Mouse (Mus musculus): ENCODE results near the gene Slc25a5. TPM values are rescaled to one million over a fixed set of nuclear protein-coding genes. Genes with fewer than 3 reads are reported as not detected.

The Slc25a5 gene
- polyA plus RNA-seq, 1 experiment from 2014 or later = 588 TPM

- Histone ChIP-seq H3K27ac (replicated peaks; ENCODE audit: low read depth, low read length) (no peak overlapping the region), H3K9ac (ENCODE audit: low read depth, low read length) (no peak overlapping the region), H3K4me1 (ENCODE audit: control insufficient read depth, insufficient read depth, low read length) (no peaks in the 10 kb centered on the region), H3K27me3 (replicated peaks; ENCODE audit: control insufficient read depth, insufficient read depth, low read length) (no peaks in the 10 kb centered on the region), H3K36me3 (ENCODE audit: control insufficient read depth, insufficient read depth, low read length) (0 out of 2 replicates have a peak, but pooled peaks cover 3% of the 10 kb centered on the region), H3K4me3 (ENCODE audit: low read depth, low read length) (no peak overlapping the region), H3K4me2 (ENCODE audit: low read depth, low read length) (no peak overlapping the region), H3K9me3 (ENCODE audit: control insufficient read depth, low read length) (no peaks in the 10 kb centered on the region)
- no peak for ATAC-seq (ENCODE audit: low read depth)
- 55% methylated on average over 6 of the region's 6 CpGs for WGBS
- DNase-seq (ENCODE audit: low spot score) = no peak
Measured at GRCm38 (mm10) chrX:36837069-36837676, 41.7 kb downstream of the Slc25a5 start.

GRCm38 (mm10) chrX:36839391-36839790 lies 43.9 kb downstream of the Slc25a5 start:
- ATAC-seq (ENCODE audit: low read depth) (no peak), DNase-seq (ENCODE audit: low spot score) (peak; percentile 50)
- WGBS = 85% methylated on average over 7 of the region's 7 CpGs
- Histone ChIP-seq H3K9ac (ENCODE audit: low read depth, low read length) (no peak overlapping the region), H3K36me3 (ENCODE audit: control insufficient read depth, insufficient read depth, low read length) (0 out of 2 replicates have a peak, but pooled peaks cover 3% of the 10 kb centered on the region), H3K9me3 (ENCODE audit: control insufficient read depth, low read length) (no peaks in the 10 kb centered on the region), H3K4me3 (ENCODE audit: low read depth, low read length) (no peak overlapping the region), H3K4me1 (ENCODE audit: control insufficient read depth, insufficient read depth, low read length) (no peaks in the 10 kb centered on the region), H3K4me2 (ENCODE audit: low read depth, low read length) (no peak overlapping the region), H3K27ac (replicated peaks; ENCODE audit: low read depth, low read length) (no peak overlapping the region), H3K27me3 (replicated peaks; ENCODE audit: control insufficient read depth, insufficient read depth, low read length) (no peaks in the 10 kb centered on the region)

GRCm38 (mm10) chrX:36841698-36842097 lies 46.2 kb downstream of the Slc25a5 start:
- H3K9me3 ChIP-seq (ENCODE audit: control insufficient read depth, low read length) = no peaks in the 10 kb centered on the region
- ATAC-seq (ENCODE audit: low read depth) (no peak), DNase-seq (ENCODE audit: low spot score) (no peak)
- 81% methylated on average over 6 of the region's 6 CpGs for WGBS
- no peak overlapping the region for H3K27ac ChIP-seq (replicated peaks; ENCODE audit: low read depth, low read length)
- no peak overlapping the region for H3K4me2 ChIP-seq (ENCODE audit: low read depth, low read length)
- H3K27me3 ChIP-seq (replicated peaks; ENCODE audit: control insufficient read depth, insufficient read depth, low read length) = no peaks in the 10 kb centered on the region
- H3K4me3 ChIP-seq (ENCODE audit: low read depth, low read length) = no peak overlapping the region
- H3K4me1 ChIP-seq (ENCODE audit: control insufficient read depth, insufficient read depth, low read length) = no peaks in the 10 kb centered on the region
- 0 out of 2 replicates have a peak, but pooled peaks cover 3% of the 10 kb centered on the region for H3K36me3 ChIP-seq (ENCODE audit: control insufficient read depth, insufficient read depth, low read length)
- H3K9ac ChIP-seq (ENCODE audit: low read depth, low read length) = no peak overlapping the region

GRCm38 (mm10) chrX:36843346-36843990 lies 48.0 kb downstream of the Slc25a5 start:
- Histone ChIP-seq H3K4me2 (ENCODE audit: low read depth, low read length) (no peak overlapping the region), H3K27ac (replicated peaks; ENCODE audit: low read depth, low read length) (no peak overlapping the region), H3K4me3 (ENCODE audit: low read depth, low read length) (no peak overlapping the region), H3K36me3 (ENCODE audit: control insufficient read depth, insufficient read depth, low read length) (0 out of 2 replicates have a peak, but pooled peaks cover 3% of the 10 kb centered on the region), H3K4me1 (ENCODE audit: control insufficient read depth, insufficient read depth, low read length) (no peaks in the 10 kb centered on the region), H3K27me3 (replicated peaks; ENCODE audit: control insufficient read depth, insufficient read depth, low read length) (no peaks in the 10 kb centered on the region), H3K9ac (ENCODE audit: low read depth, low read length) (no peak overlapping the region), H3K9me3 (ENCODE audit: control insufficient read depth, low read length) (no peaks in the 10 kb centered on the region)
- DNase-seq (ENCODE audit: low spot score) (no peak), ATAC-seq (ENCODE audit: low read depth) (no peak)
- 78% methylated on average over 4 of the region's 4 CpGs for WGBS

- H3K36me3 ChIP-seq (ENCODE audit: control insufficient read depth, insufficient read depth, low read length) = no peaks in the 10 kb centered on the region
- no peak overlapping the region for H3K9ac ChIP-seq (ENCODE audit: low read depth, low read length)
- DNase-seq (ENCODE audit: low spot score) = no peak
- ATAC-seq (ENCODE audit: low read depth) = no peak
- H3K4me2 ChIP-seq (ENCODE audit: low read depth, low read length) = no peak overlapping the region
- H3K27ac ChIP-seq (replicated peaks; ENCODE audit: low read depth, low read length) = no peak overlapping the region
- WGBS = 78% methylated on average over 1 of the region's 1 CpGs
- H3K9me3 ChIP-seq (ENCODE audit: control insufficient read depth, low read length) = no peaks in the 10 kb centered on the region
- H3K4me3 ChIP-seq (ENCODE audit: low read depth, low read length) = no peak overlapping the region
- H3K4me1 ChIP-seq (ENCODE audit: control insufficient read depth, insufficient read depth, low read length) = no peaks in the 10 kb centered on the region
- no peaks in the 10 kb centered on the region for H3K27me3 ChIP-seq (replicated peaks; ENCODE audit: control insufficient read depth, insufficient read depth, low read length)
Measured at GRCm38 (mm10) chrX:36847152-36847551, 51.7 kb downstream of the Slc25a5 start.

Other genes with a start within 250 kb of the Slc25a5 start
- 280 and 301 TPM in 2 replicates for gene Pgrmc1, start 197.4 kb upstream of the Slc25a5 start, polyA plus RNA-seq (2014; fragmentation: Nextera tagmentation; extraction: Ambion mirVana)
- 2.9 and 3.2 TPM in 2 replicates for gene Akap17b, start 150.3 kb upstream of the Slc25a5 start, polyA plus RNA-seq (2014; fragmentation: Nextera tagmentation; extraction: Ambion mirVana)
- gene Slc25a43, start 52.0 kb upstream of the Slc25a5 start, polyA plus RNA-seq (2014; fragmentation: Nextera tagmentation; extraction: Ambion mirVana) = 1.5 and 1.9 TPM in 2 replicates
- 124 and 125 TPM in 2 replicates for gene Ube2a, start 78.2 kb downstream of the Slc25a5 start, polyA plus RNA-seq (2014; fragmentation: Nextera tagmentation; extraction: Ambion mirVana)
- gene C330007P06Rik, start 78.5 kb downstream of the Slc25a5 start, polyA plus RNA-seq (2014; fragmentation: Nextera tagmentation; extraction: Ambion mirVana) = 31.9 and 33.9 TPM in 2 replicates
- gene Nkrf, start 107.2 kb downstream of the Slc25a5 start, polyA plus RNA-seq (2014; fragmentation: Nextera tagmentation; extraction: Ambion mirVana) = 2.6 and 2.7 TPM in 2 replicates
- 30.5 and 37.3 TPM in 2 replicates for gene Sept6, start 196.1 kb downstream of the Slc25a5 start, polyA plus RNA-seq (2014; fragmentation: Nextera tagmentation; extraction: Ambion mirVana)

Measured in embryonic facial prominence, embryonic 14.5 days (tissue).